Mouse (Mus musculus) forelimb bud, embryonic 11.5 days (tissue): ENCODE measurements around the gene Cdca3.
"Not testable (repeated sequence)": the region's sequence is repeated elsewhere in the genome, so short reads cannot be mapped to it uniquely, and the experiment has no call there.

ENCODE experiments used
- DNase-seq: peaks from one replicate; pipeline ENCODE4 v3.0.0-alpha.2; 2012; ENCODE audit warnings: low read depth, low spot score

Cdca3 gene

DNA sequence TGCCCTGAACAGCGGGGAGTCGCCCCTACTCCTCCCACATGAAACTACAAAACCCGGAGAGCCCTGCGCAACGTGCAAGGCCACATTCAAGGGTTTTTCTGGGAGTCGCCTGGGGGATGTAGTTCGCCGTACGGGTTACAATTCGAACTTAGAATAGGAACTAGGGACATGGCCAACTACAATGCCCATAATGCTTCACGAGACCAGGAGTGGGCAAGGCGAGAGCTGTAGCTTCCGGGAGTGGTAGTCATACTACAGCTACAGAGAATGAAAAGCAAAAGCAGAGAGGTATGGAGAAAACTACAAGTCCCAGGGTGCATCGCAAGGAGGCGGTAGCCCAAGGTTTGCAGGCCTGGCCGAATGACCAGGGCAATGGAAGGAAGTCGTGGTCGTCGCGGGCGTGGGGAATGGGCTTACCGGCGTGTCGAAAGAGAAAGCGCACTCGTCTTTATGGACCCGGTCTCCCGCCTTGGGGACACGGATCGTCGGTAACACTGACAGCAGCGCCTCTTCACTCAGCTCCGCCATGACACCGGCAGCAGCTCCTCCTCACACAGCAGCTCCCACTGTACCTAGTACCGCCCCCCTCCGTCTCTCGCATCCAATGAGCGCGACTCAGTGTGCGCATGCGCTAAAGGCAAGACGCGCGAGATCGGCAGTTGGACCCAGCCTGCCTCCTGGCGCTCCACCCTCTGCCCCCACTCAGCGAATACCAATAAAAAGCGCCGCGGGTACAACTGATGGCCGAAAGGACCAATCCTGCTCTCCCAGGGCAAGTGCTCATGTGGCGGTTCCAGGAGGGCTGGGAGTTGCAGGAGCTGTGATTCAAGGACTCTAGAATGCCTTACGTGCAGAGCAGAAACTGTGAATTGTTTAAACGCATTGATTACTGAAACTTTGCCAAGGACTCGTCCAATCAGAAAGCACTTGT, at the start of gene Cdca3, which contains the start of gene Usp5:
Gene Cdca3 (plus strand): TSS at position 680 of the 931 bp plus-strand sequence.
Gene Usp5 (minus strand): TSS at position 617 of the 931 bp plus-strand sequence.
- DNase-seq, result peak; percentile 99

DNA sequence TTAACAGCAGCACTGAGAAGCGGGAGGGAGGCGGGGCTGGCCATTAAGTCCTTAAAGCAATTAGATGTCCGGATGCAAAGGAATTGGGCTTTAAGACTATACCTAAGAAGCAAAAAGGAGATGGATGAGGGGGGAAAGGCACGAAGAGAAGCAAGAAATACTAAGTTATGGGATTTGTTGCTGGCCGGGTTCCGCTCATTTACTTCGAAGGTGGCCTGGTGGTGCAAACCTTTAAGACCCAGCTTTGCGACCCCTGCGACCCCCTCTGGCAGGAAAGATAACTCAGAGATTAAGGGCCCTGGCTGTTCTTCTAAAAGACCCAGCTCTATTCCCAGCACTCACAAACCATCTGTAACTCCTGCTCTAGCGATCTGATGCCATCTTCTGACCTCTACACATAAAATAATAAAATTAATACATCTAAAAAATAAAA, 49.3 kb upstream of the Cdca3 start:
- DNase-seq, result no peak

- DNase-seq, result no peak
Measured at GRCm38 (mm10) chr6:124780917-124781316, 48.4 kb upstream of the Cdca3 start.

GRCm38 (mm10) chr6:124782436-124782835, 46.9 kb upstream of the Cdca3 start:
- DNase-seq, result peak; percentile 61

- no peak for DNase-seq
Measured at GRCm38 (mm10) chr6:124786756-124787420, 42.5 kb upstream of the Cdca3 start.

GRCm38 (mm10) chr6:124787722-124788121, 41.6 kb upstream of the Cdca3 start:
- DNase-seq, result no peak

GRCm38 (mm10) chr6:124789519-124789918, 39.8 kb upstream of the Cdca3 start:
- DNase-seq, result no peak

DNA sequence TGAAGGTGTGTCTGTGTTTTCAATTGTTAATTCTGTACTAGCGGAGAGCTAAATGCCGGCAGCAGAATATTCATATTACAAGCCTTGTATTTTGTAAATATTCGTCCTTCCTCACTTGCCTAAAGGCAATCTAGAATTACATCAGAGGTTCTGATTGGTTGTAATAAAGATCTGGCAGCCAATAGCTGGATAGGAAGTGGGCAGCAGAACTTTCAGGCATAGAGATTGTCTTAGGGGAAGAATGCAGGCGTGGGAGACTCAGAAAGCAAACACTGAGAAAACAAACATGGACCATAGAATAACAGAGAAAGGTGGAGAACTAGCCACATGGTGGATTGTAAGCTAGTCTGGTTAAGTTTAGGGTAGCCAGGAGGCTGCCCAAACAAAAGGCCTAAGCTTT, 39.2 kb upstream of the Cdca3 start:
- no peak for DNase-seq

DNA sequence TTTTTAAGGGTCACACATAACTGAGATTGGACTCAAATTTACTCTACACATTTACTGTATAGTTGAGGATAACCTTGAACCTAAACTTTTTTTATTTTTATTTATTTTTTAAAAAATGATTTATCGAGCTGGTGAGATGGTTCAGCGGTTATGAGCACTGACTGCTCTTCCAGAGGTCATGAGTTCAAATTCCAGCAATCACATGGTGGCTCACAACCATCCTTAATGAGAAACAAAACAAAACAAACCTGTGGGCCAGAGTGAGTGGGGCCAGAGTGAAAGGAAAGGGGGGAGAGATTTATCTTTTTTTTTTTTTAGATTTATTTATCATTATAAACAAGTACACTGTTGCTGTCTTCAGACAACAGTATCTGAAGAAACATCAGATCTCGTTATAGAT, 37.4 kb upstream of the Cdca3 start:
- no peak for DNase-seq

GRCm38 (mm10) chr6:124795781-124796180, 33.6 kb upstream of the Cdca3 start:
- no peak for DNase-seq

DNA sequence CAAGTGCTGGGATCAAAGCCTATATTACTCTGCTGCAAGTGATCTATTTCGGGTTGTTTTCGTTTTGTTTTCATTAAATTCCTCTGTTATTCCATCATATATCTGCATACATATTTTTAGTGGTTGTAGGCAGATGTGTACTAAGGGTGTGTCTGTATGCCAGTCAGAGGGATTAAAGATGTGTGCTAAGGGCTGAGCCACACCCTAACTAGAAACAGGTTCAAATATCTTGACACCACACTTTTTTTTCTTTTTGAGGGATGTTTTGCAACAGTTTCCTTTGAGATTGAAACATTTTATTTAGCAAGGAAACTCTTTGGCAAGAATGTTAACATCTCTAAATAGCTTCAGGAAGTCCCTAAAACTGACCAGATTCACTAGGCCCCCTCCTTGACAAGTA, 33.1 kb upstream of the Cdca3 start:
- DNase-seq, result no peak

DNA sequence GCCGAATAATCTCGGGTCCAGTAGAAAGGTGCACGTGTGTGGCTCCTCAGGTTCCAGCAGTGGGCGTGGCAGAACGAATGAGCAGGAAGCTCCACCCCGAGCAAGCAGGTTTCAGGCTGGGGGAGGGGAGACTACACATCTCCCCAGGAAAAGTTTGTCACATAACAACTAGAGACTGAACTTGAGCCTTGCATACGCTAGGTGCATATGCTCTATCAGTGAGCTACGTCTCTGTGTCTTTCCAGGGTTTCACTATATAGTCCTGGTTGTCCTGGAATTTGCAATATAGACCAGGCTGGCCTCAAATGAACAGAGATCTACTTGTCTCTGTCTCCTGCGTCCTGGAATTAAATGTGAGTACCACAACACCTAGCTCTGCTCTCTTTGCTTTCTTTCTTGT, 26.9 kb upstream of the Cdca3 start:
- DNase-seq, result not testable (repeated sequence)

- DNase-seq, result no peak
Measured at GRCm38 (mm10) chr6:124803061-124803460, 26.3 kb upstream of the Cdca3 start.

- DNase-seq, result not testable (repeated sequence)
Measured at GRCm38 (mm10) chr6:124803691-124804090, 25.7 kb upstream of the Cdca3 start.

GRCm38 (mm10) chr6:124804341-124804740, 25.0 kb upstream of the Cdca3 start:
- DNase-seq, result no peak

- peak; percentile 86 for DNase-seq
Measured at GRCm38 (mm10) chr6:124805341-124806321, 23.7 kb upstream of the Cdca3 start.

DNA sequence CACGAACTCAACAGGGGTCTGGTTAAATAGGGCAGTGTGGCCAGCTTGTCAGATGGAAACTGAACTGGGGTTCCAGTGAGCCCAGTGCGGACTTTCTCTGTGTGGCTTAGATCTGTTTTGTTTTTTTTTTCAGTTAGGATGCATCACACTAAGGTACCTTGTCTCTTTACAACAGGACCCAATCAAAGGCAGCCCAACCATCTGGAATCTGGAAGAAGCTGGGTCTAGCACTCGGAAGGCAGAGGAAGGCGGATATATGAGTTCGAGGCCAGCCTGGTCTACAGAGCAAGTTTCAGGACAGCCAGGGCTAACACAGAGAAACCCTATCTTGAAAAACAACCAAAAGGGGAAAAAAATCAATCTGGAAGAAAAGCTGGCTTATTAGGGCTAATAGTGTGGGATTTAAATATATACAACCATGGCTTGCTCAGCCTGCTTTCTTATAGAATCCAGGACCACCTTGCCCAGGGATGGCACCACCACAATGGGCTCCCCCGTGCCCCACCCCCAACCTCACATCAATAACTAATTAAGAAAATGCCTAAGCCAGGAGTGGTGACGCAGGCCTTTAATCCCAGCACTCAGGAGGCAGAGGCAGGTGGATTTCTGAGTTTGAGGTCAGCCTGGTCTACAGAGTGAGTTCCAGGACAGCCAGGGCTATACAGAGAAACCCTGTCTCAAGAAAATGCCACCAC, 22.8 kb upstream of the Cdca3 start:
- no peak for DNase-seq

DNA sequence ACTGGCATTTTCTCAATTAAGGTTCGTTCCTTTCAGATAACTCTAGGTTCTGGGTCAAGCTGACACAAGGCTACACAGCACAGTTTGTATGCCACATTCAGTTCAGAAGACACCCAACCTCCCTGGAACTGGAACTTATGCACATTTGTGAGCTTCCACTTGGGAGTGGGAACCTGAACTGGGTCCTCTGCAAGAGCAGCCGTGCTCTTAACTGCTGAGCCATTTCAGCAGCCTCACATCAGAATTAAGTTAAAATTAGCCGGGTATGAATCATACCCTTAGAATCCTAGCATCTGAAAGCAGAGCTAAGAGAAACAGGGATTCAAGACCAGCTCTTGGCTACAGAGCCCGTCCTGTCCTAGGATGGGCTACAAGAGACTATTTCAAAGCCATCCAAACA, 22.0 kb upstream of the Cdca3 start:
- no peak for DNase-seq

DNA sequence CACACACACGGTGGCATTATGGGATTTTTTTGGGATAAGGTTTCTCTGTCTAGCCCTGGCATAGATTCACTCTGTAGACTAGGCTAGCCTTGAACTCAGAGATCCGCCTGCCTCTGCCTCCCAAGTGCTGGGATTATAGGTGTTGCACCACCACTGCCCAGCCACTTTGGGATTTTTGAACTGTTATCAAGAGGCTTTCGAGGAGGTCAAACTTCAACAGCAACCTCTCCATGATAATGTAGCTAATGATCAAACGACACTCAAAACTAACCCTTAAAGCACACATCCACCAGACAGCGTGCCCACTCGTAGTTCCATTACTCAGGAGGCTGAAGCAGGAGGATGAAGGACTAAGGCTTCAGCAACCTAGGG, 21.4 kb upstream of the Cdca3 start:
- DNase-seq, result no peak

DNA sequence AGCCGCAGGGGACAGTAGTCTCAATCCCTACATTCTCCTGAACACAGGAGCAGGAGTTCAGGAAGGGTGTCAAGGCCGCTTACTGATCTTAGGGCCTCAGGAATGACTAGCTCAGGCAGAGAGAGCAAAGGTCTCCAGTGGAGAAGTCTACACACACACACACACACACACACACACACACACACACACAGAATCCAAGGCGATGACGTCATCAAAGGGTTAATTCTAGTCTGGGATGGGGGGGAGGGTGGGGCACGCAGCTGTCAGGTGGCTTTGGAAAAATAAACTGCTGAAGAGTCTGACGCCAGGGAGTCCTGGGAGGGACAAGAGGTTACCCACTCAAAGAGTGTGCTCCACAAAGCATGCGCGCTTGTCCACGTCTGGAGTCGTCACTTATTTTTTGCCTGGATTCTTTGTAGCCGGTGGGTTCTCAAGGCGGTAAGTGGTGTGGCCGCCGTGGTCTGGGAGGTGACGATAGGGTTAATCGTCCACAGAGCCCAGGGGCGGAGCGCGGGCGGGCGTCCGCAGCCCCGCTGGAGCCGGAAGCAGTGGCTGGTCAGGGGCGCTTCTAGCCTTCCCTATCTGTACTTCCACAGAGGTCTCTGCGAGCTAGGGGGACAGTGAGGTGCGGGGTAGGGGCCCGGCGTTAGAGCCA, 20.9 kb upstream of the Cdca3 start, which contains the start of gene Spsb2:
Gene Spsb2 (plus strand): TSS at position 304 of the 655 bp plus-strand sequence.
- DNase-seq, result peak; percentile 70
